Mouse (Mus musculus) layer of hippocampus, adult 2 months (tissue): Measurements from ENCODE around the gene Hacd3. TPM values are rescaled to one million over a fixed set of nuclear protein-coding genes. Genes with fewer than 3 reads are reported as not detected.
A peak's percentile ranks its signal among the peaks of the same experiment; 100 is the strongest.
"Not testable (repeated sequence)": the region's sequence is repeated elsewhere in the genome, so short reads cannot be mapped to it uniquely, and the experiment has no call there.

Source experiments
- DNase-seq, 2 experiments: peaks; one replicate each; pipeline ENCODE4 v3.0.0; 2022; ENCODE audit warnings: low spot score in 2 of 2
- H3K27ac ChIP-seq: fragments of 200-600 bp; 2 replicates; pipeline ENCODE4 v1.8.1; 2022
- H3K4me3 ChIP-seq: fragments of 200-600 bp; 2 replicates; pipeline ENCODE4 v1.8.1; 2022; ENCODE audit warnings: mild to moderate bottlenecking
- CTCF ChIP-seq: fragments of 200-600 bp; conservative IDR thresholded peaks from 2 replicates; pipeline ENCODE4 v1.8.1; 2022; ENCODE audit warnings: antibody characterized with exemption, mild to moderate bottlenecking, moderate library complexity
- long read RNA-seq, 2 experiments: library from polyadenylated mRNA; stranded (forward); transcript quantifications; one replicate each; pipeline ENCODE4 v2.0.0; 2021; ENCODE audit warnings: borderline mapping rate in 2 of 2
- total RNA-seq, 2 experiments: library from RNA; stranded (reverse); gene quantifications; 2 replicates each; pipeline ENCODE4 v1.2.3; 2021

The Hacd3 gene
- 100 to 1,000 TPM; 149 to 156 TPM for total RNA-seq
- long read RNA-seq, experiment 1, transcript Hacd3-201 (11 exons, 2,709 nt), result major isoform, 128 of 150 reads
- long read RNA-seq, experiment 1, partial matches to known transcripts, result 10 of 150 reads
- long read RNA-seq, experiment 1, other reads (novel, unspliced or antisense), result 12 of 150 reads
- long read RNA-seq, experiment 2, transcript Hacd3-201 (11 exons, 2,709 nt), result major isoform, 187 of 207 reads
- long read RNA-seq, experiment 2, partial matches to known transcripts, result 6 of 207 reads
- long read RNA-seq, experiment 2, other reads (novel, unspliced or antisense), result 14 of 207 reads

- DNase-seq, result peak; percentile 86 to 92
- TF ChIP-seq CTCF, result no peak
These were observed at the start of gene Hacd3 for GRCm38 (mm10) chr9:65020991-65021886. Hacd3 (minus strand) TSS chr9:65021693.

DNA sequence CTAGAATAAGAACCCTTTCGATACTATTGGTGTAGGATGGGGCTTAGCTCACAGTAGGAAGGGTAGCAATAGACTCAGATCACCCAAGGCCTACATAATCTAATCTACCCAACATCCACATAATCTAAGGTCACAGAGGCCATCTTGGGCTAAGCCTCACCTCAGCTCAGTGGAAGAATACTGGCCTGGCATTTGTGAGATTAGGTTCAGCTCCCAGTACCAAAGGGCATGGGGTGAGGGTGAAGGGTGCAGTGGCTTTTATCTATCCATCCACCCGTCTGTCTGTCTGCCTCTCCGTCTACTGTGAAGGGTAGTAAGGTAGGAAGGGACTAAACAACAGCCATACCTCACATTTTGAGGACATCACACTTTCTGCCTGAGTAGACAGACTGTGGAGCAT is 49.1 kb upstream of the Hacd3 start:
- no peak overlapping the region for H3K4me3 ChIP-seq
- no peak for TF ChIP-seq CTCF
- H3K27ac ChIP-seq, result no peak overlapping the region
- DNase-seq, result no peak

More at GRCm38 (mm10) chr9:65020991-65021886, at the start of gene Hacd3:
- H3K27ac ChIP-seq, result peak within 1 kb of the TSS; percentile 96
- H3K4me3 ChIP-seq, result peak within 1 kb of the TSS; percentile 95

DNA sequence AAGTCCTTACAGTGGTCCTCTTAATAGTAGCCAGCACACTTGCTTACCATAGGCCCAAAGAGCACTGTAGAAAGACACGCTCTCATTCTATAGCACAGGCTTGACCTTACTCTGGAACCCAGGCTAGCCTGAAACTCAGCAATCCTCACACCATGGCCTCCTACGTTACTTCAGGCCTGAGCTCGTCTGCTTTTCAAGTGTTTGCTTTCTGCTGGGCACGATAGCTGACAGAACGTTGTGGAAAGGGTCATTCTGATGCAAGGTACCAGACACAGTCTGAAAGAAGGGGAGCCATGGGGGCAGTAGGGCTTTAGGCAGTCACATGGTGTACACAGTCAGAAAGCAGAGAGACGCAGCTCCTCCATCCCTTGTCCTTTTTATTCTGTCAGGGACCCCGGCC is 42.8 kb upstream of the Hacd3 start:
- no peak overlapping the region for H3K4me3 ChIP-seq

DNA sequence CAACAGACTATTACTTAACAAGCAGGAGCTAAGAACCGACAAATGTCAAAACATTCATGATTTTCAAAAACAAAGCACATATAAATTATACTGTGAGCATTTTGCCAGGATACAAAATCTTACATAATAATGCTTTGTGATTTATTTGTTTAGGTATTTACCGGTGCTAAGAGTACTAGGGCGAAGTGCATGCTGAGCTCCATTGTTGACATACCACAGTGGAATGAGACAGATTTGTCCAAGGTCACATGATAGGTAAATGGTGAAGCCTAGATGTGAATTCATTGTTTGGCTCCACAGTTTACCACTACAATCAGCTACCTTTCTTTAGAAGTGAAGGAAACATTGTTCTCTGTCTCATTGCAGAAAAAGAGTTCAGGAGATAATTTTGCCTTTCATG is 29.5 kb upstream of the Hacd3 start:
- DNase-seq, result no peak
- no peak overlapping the region for H3K4me3 ChIP-seq
- no peak for TF ChIP-seq CTCF
- no peak overlapping the region for H3K27ac ChIP-seq

More for the DNA sequence above, 42.8 kb upstream of the Hacd3 start:
- no peak for TF ChIP-seq CTCF
- H3K27ac ChIP-seq, result no peak overlapping the region
- DNase-seq, result no peak

DNA sequence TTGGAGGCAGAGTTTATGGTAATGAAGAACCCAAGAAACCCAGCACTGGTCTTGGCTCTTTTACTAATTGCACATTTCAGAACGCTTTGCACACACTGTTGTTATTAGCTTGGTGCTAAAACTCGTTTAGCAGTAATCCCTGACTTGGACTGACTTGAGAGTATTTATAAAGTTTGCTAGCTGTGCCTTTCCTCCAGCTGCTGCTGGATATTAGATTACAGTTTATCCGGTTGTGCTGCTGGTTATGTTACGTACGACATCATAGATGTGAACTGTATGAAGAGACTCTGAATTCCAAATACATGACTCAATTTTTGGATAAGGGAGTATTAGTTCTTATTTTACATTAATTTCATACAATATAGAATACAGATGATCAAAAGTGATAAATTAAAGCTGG is 27.9 kb upstream of the Hacd3 start:
- Histone ChIP-seq H3K4me3 (no peak overlapping the region), H3K27ac (no peak overlapping the region)
- no peak for TF ChIP-seq CTCF
- DNase-seq, result no peak

GRCm38 (mm10) chr9:65046993-65047392 is 25.5 kb upstream of the Hacd3 start:
- no peak for DNase-seq
- TF ChIP-seq CTCF, result no peak
- no peak overlapping the region for H3K27ac ChIP-seq
- H3K4me3 ChIP-seq, result no peak overlapping the region

DNA sequence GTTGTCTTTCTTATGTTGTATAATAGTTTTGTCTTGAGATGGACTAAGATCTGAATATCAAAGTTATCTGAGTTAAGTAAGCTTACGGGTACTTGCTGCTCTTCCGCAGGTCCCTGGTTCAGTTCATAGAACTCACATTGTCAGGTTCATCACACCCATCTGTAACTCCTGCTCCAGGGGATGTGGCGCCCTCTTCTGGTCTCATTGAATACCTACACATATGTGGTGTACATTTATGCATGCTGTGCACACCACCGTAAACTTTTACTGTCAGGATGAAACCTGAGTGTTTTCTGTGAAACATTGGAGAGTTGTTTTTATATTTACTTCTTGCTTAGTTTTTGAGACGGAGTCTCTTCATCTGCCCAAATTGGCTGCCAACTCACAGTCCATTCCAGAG is 19.9 kb upstream of the Hacd3 start:
- peak; percentile 65 for TF ChIP-seq CTCF
- DNase-seq, result no peak
- H3K27ac ChIP-seq, result no peak overlapping the region
- H3K4me3 ChIP-seq, result no peak overlapping the region

- H3K4me3 ChIP-seq, result no peak overlapping the region; the same call in 1 of the 2 replicates
- no peak for TF ChIP-seq CTCF
- peak overlapping the region; percentile 74 for H3K27ac ChIP-seq
- DNase-seq, result no peak
These were observed 15.4 kb upstream of the Hacd3 start for GRCm38 (mm10) chr9:65036861-65037260.

- DNase-seq, result peak in 1 of 2 experiments; percentile 43
- no peak for TF ChIP-seq CTCF
- Histone ChIP-seq H3K27ac (peak overlapping the region; percentile 74), H3K4me3 (no peak overlapping the region; the same call in 1 of the 2 replicates)
These were observed 15.0 kb upstream of the Hacd3 start for GRCm38 (mm10) chr9:65036456-65036855.

GRCm38 (mm10) chr9:65032269-65033108 is 11.0 kb upstream of the Hacd3 start, which contains the start of gene Dpp8:
Dpp8 (plus strand) TSS chr9:65032414.
- DNase-seq, result peak; percentile 91 to 93
- TF ChIP-seq CTCF, result peak; percentile 98
- H3K4me3 ChIP-seq, result peak within 1 kb of the TSS; percentile 77
- peak within 1 kb of the TSS; percentile 99 for H3K27ac ChIP-seq

GRCm38 (mm10) chr9:65031894-65032268 is 10.4 kb upstream of the Hacd3 start:
- H3K27ac ChIP-seq, result peak overlapping the region; percentile 99
- no peak for DNase-seq
- TF ChIP-seq CTCF, result no peak
- H3K4me3 ChIP-seq, result peak overlapping the region; percentile 77

DNA sequence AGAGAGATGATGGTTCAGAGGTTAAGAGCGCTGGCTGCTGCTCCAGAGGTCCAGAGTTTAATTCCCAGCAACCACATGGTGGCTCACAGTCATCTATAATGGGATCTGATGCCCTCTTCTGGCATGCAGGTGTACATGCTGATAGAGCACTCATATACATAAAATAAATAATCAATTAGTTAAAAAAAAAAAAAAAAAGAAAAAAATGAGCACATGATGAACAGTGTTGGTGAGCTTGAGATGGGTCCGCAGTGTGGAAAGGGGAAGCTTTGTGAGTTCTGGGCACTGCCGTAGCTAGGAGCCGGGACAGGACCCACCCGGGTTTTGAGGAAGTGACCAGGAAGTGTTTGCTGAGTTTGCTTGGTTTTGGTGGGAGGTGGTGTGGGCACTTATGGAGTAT is 9.9 kb upstream of the Hacd3 start:
- not testable (repeated sequence) for DNase-seq, H3K27ac ChIP-seq, H3K4me3 ChIP-seq
- TF ChIP-seq CTCF, result peak; percentile 49
